Mouse (Mus musculus): Measurements from ENCODE around the gene Slc5a4a.

- no peak for TF ChIP-seq CTCF (IDR thresholded peaks at IDR 0.05; ENCODE audit: borderline replicate concordance, extremely low read depth, insufficient read depth, insufficient read length)
- TF ChIP-seq POLR2A (IDR thresholded peaks at IDR 0.05; ENCODE audit: borderline replicate concordance, extremely low read depth, insufficient read depth, insufficient read length, poor library complexity, severe bottlenecking) = no peak
These were observed 40.8 kb downstream of the Slc5a4a start for GRCm38 (mm10) chr10:76188010-76188409.
